Mouse (Mus musculus) erythroblast, embryonic 14.5 days (primary cell): ENCODE results near the gene Brinp2.

Experiments
- GATA1 ChIP-seq: IDR thresholded peaks from 2 replicates; pipeline ENCODE4 v1.6.1; 2012; ENCODE audit warnings: low read length, inconsistent platforms, mixed read lengths
- TAL1 ChIP-seq: IDR thresholded peaks from 3 replicates; pipeline ENCODE4 v1.6.1; 2012; ENCODE audit warnings: low read length, inconsistent platforms, mixed read lengths

GRCm38 (mm10) chr1:158388995-158389394 is 32.9 kb upstream of the Brinp2 start:
- TF ChIP-seq GATA1 (no peak), TAL1 (no peak)
